Mouse (Mus musculus): ENCODE data around the gene Cds1. TPM values are rescaled to one million over a fixed set of nuclear protein-coding genes. Genes with fewer than 3 reads are reported as not detected.

Gene Cds1
- polyA plus RNA-seq, 1 experiment: 22.7 TPM

DNA sequence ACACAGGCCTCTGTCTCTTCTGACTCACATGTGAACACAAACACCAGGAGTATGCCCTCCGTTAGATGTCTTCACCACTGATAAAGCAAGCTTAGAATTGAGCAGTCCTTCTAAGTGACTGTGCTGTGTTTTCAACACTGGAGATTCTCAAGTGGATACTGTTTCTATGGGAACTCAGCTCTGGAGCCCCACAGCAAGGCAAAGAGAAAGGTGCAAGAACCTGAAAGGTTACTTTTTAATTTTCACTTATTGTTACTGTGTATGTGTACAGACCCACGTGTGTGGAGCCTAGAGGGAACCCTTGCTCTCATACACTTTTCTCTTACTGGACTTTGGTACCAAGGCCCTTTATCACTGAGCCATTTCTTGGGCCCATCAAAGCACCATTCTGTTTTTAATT is 101.8 kb downstream of the Cds1 start:
- no peaks in the 10 kb centered on the region for H3K27me3 ChIP-seq (ENCODE audit: control insufficient read depth, insufficient read depth, low read length)
- 86% methylated on average over 2 of the region's 2 CpGs for WGBS
- H3K4me3 ChIP-seq (ENCODE audit: control insufficient read depth, insufficient read depth, low read length): no peak overlapping the region
- no peaks in the 10 kb centered on the region for H3K4me1 ChIP-seq (replicated peaks; ENCODE audit: control insufficient read depth, insufficient read depth, low read length)
- DNase-seq: no peak
- no peak overlapping the region for H3K27ac ChIP-seq (ENCODE audit: control insufficient read depth, insufficient read depth, low read length)
- no peak for TF ChIP-seq POLR2A (IDR thresholded peaks at IDR 0.05; ENCODE audit: control insufficient read depth, extremely low read depth, insufficient read depth, low read length, poor library complexity)
- TF ChIP-seq CTCF (IDR thresholded peaks at IDR 0.05; ENCODE audit: borderline replicate concordance, control insufficient read depth, extremely low read depth, insufficient read depth, low read length, poor library complexity): no peak
- H3K36me3 ChIP-seq (ENCODE audit: control insufficient read depth, insufficient read depth, low read length): no peaks in the 10 kb centered on the region

Other genes with a start within 250 kb of the Cds1 start
- 0.05 TPM in 1 of 2 replicates, not detected in the other for gene Nkx6-1, start 100.1 kb upstream of the Cds1 start, polyA plus RNA-seq (2012; rRNA removed)

Data from thymus, adult 2 months (tissue).